Mouse (Mus musculus) ovary, postnatal 10 days (tissue): ENCODE measurements around the gene Ipmk.

Experiments used
- DNase-seq: peaks from one replicate; pipeline ENCODE4 v3.0.0; 2022; ENCODE audit warnings: low spot score

Gene Ipmk

DNA sequence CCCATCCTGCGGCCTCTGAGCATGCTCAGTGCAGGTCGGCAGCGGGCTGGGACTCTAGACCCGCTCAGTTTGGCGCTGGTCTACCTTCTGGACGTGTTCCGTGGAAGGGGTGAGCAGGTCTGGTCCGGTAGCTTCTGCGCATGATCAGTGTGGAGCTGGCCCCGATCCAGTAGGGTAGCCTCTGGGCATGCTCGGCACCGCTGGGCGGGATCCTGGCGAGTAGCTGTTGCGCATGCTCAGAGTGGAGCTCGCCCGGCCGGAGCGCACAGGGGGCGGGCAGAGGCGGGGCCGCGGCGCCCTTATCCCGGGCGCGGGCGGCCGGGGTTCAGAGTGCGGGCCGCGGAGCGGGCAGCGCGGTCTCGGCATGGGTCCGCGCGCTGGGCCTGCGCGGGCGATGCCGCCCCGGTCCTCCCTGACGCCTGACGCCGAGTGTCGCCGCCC lies at the start of gene Ipmk:
Gene Ipmk (plus strand): TSS at position 255 of the 441 bp plus-strand sequence.
- peak; percentile 100 for DNase-seq

DNA sequence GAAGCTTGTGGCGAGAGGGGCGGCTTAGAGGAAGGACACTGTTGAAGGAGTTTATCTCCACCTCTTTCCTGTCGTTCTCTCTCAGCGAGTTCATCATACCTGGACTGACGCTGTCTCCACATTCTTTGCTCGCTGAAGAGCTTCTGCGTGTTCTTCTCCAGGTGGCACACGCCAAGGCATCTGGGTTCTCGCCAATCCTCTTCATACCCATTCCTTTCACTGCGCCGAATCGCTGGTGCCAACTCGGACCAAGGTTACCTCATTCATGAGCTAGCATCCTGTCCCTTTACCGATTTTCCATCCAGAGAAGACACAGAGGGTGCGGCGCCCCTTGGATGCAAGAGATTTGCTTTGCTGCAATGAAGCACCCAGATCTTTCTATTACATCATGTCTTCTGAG lies 47.4 kb upstream of the Ipmk start:
- no peak for DNase-seq

- no peak for DNase-seq
Measured at GRCm38 (mm10) chr10:71302490-71302889, 45.1 kb upstream of the Ipmk start.

GRCm38 (mm10) chr10:71306190-71306589 lies 41.4 kb upstream of the Ipmk start:
- no peak for DNase-seq

- DNase-seq: no peak
Measured at GRCm38 (mm10) chr10:71306759-71307158, 40.8 kb upstream of the Ipmk start.

- DNase-seq: no peak
Measured at GRCm38 (mm10) chr10:71308199-71308598, 39.4 kb upstream of the Ipmk start.

GRCm38 (mm10) chr10:71310288-71310687 lies 37.3 kb upstream of the Ipmk start:
- no peak for DNase-seq

DNA sequence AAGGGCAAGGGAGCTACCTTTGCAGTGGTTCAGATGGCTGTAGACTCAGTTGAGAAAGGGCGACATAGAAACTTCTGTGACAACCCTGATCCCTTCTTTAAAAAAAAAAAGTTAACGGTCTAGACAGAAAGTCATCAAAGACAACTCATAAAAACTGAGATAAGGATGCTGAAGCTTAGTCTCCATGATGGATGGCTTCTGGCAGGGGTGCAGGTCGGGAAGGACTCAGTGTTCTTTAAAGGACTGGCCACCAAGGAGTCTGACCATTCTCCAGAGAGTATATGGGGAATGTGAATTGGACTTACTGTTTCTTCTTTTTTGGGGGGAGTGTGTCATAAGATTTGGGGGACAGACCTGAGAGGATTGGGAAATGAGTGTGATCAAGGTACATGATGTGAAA lies 33.0 kb upstream of the Ipmk start:
- no peak for DNase-seq

GRCm38 (mm10) chr10:71316056-71316455 lies 31.5 kb upstream of the Ipmk start:
- no peak for DNase-seq

DNA sequence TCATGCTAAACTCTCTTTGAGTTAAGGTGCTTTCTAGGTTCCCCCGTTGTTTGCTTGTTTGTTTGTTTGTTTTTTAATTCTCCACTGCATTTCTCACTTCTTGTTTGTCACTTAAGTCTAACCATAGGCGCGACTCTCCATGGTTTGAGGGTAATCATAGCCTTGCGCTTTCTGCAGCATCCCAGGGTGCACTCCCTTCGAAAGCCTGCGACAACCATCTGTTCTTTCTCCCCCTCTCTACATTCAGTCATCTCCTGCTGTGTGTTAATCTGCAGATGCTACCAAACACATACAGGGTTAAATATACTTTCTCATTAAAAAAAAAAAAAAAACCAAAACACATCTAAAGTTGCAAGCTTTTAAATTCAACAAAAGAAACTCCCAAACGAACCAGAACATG lies 31.1 kb upstream of the Ipmk start:
- no peak for DNase-seq

GRCm38 (mm10) chr10:71323669-71324068 lies 23.9 kb upstream of the Ipmk start:
- no peak for DNase-seq

DNA sequence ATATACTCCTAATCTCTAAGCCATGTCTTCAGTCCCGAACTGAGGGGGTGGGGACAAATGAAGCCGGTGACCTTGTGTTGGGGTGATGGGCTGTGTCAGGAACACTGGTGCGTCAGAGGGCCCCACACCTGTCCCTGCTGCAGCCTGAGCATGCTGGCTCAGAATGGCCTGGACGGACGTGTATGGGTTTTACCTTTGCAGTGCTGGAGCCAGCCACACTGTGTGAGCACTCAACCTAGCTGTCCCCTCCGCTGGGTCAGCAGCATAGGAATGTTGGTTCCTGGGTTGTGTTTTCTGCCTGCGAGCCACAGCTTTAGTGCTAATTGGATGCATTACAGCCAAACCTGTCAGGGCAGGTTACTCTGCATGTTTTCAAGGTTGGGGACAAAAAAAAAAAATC lies 21.4 kb upstream of the Ipmk start:
- DNase-seq: no peak

DNA sequence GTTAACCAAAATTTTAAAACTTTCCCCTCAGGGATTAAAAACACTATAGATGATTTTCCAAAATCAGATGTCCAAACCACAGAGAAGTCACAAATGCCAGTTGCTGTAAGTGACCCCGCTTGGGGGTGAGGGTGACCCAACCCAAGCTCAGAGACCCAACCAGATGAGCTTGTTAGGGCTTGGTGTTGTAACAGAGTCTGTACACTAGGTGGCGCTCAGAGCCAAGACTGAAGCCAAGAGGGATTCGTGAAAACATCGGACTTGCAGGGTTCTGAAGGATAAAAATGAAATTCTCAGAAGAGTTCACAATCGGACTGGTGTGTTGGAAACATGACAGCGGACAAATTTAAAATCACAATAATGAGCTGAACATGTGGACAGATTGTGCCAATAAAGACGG lies 20.8 kb upstream of the Ipmk start:
- DNase-seq: peak; percentile 49

GRCm38 (mm10) chr10:71327386-71327785 lies 20.2 kb upstream of the Ipmk start:
- no peak for DNase-seq

GRCm38 (mm10) chr10:71328382-71328781 lies 19.2 kb upstream of the Ipmk start:
- no peak for DNase-seq

DNA sequence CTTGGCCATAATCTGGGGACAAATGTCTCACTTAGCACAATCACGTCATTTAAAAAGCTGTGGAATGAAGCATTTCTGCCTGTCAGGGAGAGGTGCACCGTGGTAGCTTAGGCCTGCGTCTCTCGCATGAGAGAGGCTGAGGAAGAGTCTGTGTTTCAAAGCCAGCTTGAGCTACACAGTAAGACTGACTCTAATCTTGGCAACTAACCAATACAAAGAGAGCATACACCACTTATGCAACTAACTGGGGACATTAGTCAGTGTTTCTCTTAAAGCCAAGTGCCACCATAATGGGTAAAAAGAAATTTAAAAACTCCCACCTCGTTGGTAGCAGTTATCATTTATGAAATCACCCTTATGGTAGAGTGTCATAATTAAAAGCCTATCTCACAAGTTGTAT lies 18.7 kb upstream of the Ipmk start:
- DNase-seq: no peak

- DNase-seq: no peak
Measured at GRCm38 (mm10) chr10:71329295-71329694, 18.3 kb upstream of the Ipmk start.

DNA sequence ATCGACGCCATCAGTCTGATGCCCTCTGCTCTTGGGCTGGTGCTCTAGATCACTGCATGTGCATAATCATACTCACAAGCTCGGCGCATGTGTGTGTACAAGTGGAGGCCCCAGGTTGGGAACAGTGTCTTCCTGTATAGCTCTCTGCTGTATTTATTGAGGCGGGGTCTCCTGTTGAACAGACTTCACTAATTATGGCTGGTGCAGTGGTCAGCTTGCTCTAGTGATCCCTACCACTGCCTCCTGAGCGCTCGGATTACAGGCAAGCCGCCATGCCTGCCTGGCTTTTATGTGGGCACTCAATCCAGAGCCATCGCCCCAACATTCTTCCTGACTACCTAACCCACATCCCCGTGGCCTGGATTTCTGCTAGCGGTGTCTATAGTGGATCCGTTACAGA lies 17.5 kb upstream of the Ipmk start:
- DNase-seq: no peak

DNA sequence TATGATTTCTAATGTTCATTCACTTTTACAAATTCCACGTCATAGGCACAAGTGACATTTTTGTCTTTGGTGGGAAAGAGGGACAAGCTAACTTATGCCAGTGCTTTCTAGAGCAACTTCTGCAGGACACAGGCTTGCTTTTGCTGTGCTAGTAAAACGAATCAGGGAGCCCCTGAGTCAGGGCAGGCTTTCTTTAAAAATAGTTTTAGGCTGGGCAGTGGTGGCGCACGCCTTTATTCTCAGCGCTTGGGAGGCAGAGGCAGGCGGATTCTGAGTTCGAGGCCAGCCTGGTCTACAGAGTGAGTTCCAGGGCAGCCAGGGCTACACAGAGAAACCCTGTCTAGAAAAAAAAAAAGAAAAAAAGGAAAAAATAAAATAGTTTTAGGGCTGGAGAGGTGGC lies 15.7 kb upstream of the Ipmk start:
- no peak for DNase-seq

DNA sequence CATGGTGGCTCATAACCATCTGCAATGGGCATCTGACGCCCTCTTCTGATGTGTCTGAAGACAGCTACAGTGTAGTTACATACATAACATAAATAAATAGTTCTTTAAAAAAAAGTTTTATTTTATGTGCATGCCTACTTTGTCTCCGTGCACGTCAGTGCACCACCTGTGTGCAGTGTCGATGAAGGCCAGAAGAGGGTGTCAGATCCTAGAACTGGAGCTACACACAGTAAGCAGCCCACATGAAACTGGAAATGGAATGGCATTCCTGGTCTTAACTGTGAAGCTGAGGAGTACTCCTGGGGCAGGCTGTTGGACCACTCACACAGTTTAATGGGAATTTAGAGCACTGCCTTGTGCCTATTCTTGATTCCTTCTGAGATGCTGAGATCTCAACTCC lies 15.2 kb upstream of the Ipmk start:
- no peak for DNase-seq

DNA sequence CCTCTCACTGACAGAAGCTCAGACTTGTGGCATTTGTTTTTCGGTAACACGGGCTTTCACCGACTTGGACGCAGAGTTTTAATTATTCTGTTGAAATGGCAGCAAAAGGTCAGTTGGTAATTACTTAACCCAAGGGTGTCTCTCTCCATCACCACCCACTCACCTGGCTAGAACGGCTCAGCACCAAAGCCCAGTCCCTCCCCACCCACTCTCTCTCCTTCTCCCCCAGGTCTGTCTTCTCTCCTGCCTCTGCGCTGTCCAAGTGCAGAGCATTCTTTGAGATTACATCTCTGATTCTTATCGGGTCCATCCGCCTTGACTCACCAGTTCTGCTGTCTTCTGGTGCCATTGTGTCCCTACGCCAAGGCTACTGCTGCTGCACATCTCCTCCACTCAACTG lies 14.7 kb upstream of the Ipmk start:
- no peak for DNase-seq

- no peak for DNase-seq
Measured at GRCm38 (mm10) chr10:71337733-71338132, 9.8 kb upstream of the Ipmk start.

DNA sequence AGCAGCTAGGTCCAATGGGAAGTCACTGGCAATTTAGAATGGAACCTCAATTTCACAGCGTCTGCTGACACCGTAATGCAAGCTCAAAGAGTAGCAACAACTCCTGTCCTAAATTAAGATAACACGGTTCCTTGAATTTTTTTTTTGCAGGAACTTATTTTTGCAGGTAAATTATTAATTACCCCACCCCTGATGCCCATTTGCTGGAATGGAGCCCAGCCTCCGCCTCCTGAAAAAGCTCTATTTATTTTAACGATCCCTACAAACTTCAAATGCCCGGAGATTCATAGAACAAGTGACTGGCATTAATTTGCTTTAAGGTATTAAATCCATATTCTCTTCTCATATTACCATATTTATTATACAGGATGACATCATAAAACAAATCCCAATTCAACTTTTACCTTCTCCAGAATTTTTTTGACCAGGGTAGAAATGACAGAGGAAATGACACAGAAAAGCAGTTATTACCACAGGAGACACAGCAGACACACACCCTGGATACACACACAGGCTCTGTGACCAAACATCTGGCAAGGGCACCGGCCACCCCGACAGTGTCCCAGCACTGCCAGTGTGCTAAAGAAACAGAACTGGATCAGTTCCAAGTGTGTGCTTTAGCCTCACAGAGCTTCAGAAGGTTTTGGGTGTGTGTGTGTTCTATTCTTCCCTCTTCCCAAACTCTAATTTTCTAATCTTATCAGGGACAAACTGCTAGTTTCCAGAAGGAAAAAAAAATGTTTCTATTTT lies 9.2 kb upstream of the Ipmk start:
- DNase-seq: no peak

DNA sequence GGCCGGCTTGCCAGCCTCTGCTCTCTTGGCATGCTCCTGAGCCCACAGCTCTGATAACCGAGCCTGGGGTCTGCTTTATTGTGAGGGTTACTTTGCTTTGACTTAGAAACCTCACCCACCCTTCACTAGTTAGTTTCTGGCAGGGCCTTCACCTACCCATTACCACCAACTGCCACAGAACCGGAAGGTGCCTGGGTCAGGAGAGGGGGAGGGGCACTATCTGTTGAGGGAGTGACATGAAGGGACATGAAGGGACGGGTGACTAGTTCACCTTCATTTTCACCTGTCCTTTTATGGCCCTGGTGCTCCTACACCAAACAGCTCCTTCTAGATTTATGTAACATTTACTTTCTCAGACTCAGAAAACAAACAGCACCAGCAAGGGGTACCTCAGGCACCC lies 8.1 kb upstream of the Ipmk start:
- DNase-seq: no peak
